Mouse (Mus musculus) heart, embryonic 16.5 days (tissue): ENCODE results near the gene Klf13. TPM values are rescaled to one million over a fixed set of nuclear protein-coding genes. Genes with fewer than 3 reads are reported as not detected.
A peak's percentile ranks its signal among the peaks of the same experiment; 100 is the strongest.

ENCODE experiments used
- ATAC-seq: fragments of 200-750 bp; cut with Nextera tagmentation; replicated peaks from 2 replicates; pipeline ENCODE4 v1.8.0; 2017; ENCODE audit warnings: moderate number of reproducible peaks; ENCODE audit not compliant: insufficient read depth, low FRiP score; ENCODE audit errors: extremely low read depth
- H3K27ac ChIP-seq: fragments of 300-500 bp; sonication (generic); 2 replicates; pipeline ENCODE4 v1.5.1; 2014; ENCODE audit warnings: mild to moderate bottlenecking, low read length, control low read depth, moderate library complexity
- H3K27me3 ChIP-seq: fragments of 300-500 bp; sonication (generic); 2 replicates; pipeline ENCODE4 v1.6.1; 2014; ENCODE audit warnings: low read length, mixed read lengths; ENCODE audit not compliant: control insufficient read depth, insufficient read depth
- H3K36me3 ChIP-seq: fragments of 300-500 bp; sonication (generic); 2 replicates; pipeline ENCODE4 v1.6.1; 2014; ENCODE audit not compliant: control insufficient read depth, insufficient read depth
- H3K4me1 ChIP-seq: fragments of 300-500 bp; sonication (generic); 2 replicates; pipeline ENCODE4 v1.6.1; 2014; ENCODE audit warnings: low read length, mixed read lengths; ENCODE audit not compliant: control insufficient read depth, insufficient read depth
- H3K4me2 ChIP-seq: fragments of 300-500 bp; sonication (generic); 2 replicates; pipeline ENCODE4 v1.6.1; 2014; ENCODE audit warnings: low read depth, mild to moderate bottlenecking, control low read depth, low read length
- H3K4me3 ChIP-seq: fragments of 300-500 bp; sonication (generic); 2 replicates; pipeline ENCODE4 v1.5.1; 2014; ENCODE audit warnings: mild to moderate bottlenecking, control low read depth, low read length
- H3K9ac ChIP-seq: fragments of 300-500 bp; sonication (generic); 2 replicates; pipeline ENCODE4 v1.6.1; 2014; ENCODE audit warnings: low read length, control low read depth
- H3K9me3 ChIP-seq: fragments of 300-500 bp; sonication (generic); replicated peaks from 2 replicates; pipeline ENCODE4 v1.6.1; 2016; ENCODE audit warnings: low read length; ENCODE audit not compliant: control insufficient read depth
- WGBS: fragments of 180-500 bp; shearing (Covaris S2); extraction: QIAGEN DNeasy Blood & Tissue Kit; methylation state at CpG from one replicate; pipeline ENCODE4 v1.1.7; 2014; 5-methylcytosine and 5-hydroxymethylcytosine counted together
- polyA plus RNA-seq: library from polyadenylated mRNA; unstranded; fragments of >200 nt; fragmentation: Nextera tagmentation; extraction: Ambion mirVana; gene quantifications from 2 replicates; pipeline ENCODE4 v1.2.1, GENCODE M21; 2015

Gene Klf13
- polyA plus RNA-seq, 1 experiment from 2014 or later, result 24.2 TPM

DNA sequence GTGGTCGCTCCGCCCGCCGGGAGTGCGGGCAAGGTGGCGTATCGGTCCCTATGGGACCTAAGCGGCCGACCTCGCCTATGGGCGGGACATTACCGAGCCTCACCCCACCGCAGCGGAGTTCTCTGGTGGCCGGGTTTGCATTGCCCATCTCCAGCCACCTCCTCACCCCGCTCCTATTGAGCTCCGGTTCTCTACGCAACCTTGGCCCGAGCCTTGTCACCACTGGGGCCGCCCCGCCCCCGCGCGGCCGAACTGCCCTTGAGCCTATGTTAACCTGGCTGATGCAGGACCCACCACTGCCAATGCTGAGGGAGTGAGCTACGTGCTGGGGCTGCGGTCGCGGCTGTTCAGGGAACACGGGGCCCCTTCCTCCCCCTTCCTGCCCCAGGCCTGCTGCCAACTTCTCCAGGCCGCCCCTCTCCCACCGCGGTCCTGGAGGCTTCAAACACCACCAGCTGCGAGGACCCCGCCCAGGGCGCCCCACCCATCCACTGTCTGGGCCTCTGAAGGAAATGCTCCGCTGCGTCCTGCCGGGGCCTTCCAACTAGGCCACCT, 759 bp upstream of the Klf13 start:
- Histone ChIP-seq H3K9me3 (no peaks in the 10 kb centered on the region), H3K4me3 (peak overlapping the region; percentile 68), H3K36me3 (no peaks in the 10 kb centered on the region), H3K9ac (peak overlapping the region; percentile 94), H3K4me1 (peaks cover 19% of the 10 kb centered on the region), H3K27me3 (no peaks in the 10 kb centered on the region), H3K27ac (peak overlapping the region; percentile 100), H3K4me2 (peak overlapping the region; percentile 90)
- under 1% methylated on average over 39 of the region's 39 CpGs for WGBS
- peak; percentile 71 for ATAC-seq

DNA sequence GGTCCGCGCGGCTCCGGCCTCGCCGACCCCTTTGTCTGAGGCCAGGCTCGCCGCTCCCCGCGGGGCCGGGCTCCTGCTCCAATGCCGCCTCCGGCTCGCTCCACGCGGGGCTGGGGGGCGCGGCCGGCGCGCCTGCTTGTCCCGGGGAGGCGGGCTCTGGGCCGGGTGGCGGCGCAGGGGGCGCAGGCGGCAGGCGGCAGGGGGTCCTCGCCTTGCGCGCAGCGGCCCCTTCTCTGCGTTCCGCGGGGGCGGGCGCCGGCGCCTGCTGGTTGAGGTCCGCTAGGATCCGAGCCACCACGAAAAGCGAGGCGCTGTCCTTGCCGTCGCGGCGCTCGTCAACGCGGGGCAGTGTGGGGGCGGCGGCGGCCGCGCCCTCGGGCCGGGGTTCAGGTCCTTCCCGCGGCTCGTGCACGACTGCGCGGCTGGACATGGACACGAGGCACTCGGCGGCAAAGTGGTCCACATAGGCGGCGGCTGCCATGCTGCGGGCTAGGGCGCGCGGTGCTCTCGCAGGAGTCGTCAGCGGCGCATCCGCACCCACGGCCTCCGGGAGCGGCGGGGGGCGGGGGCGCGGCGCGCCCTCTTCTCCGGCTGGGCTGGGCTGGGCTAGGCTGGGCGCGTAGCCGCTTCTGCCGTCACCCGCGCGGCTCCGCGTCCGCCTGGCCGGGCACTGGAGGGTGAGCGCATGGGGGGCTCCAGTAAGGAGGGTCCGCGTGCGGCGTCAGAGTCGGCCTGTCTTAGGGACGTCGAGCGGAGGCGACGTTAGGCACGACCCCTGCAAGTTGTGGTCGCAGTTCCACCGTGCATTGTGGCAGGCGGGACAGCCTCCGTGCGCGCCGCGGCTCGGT, 425 bp downstream of the Klf13 start:
- Histone ChIP-seq H3K9ac (peak overlapping the region; percentile 89), H3K4me1 (peaks cover 28% of the 10 kb centered on the region), H3K4me2 (peak overlapping the region; percentile 74), H3K27me3 (no peaks in the 10 kb centered on the region), H3K9me3 (no peaks in the 10 kb centered on the region), H3K4me3 (peak overlapping the region; percentile 68), H3K36me3 (no peaks in the 10 kb centered on the region), H3K27ac (peak overlapping the region; percentile 96)
- peak; percentile 28 for ATAC-seq
- under 1% methylated on average over 110 of the region's 121 CpGs for WGBS

DNA sequence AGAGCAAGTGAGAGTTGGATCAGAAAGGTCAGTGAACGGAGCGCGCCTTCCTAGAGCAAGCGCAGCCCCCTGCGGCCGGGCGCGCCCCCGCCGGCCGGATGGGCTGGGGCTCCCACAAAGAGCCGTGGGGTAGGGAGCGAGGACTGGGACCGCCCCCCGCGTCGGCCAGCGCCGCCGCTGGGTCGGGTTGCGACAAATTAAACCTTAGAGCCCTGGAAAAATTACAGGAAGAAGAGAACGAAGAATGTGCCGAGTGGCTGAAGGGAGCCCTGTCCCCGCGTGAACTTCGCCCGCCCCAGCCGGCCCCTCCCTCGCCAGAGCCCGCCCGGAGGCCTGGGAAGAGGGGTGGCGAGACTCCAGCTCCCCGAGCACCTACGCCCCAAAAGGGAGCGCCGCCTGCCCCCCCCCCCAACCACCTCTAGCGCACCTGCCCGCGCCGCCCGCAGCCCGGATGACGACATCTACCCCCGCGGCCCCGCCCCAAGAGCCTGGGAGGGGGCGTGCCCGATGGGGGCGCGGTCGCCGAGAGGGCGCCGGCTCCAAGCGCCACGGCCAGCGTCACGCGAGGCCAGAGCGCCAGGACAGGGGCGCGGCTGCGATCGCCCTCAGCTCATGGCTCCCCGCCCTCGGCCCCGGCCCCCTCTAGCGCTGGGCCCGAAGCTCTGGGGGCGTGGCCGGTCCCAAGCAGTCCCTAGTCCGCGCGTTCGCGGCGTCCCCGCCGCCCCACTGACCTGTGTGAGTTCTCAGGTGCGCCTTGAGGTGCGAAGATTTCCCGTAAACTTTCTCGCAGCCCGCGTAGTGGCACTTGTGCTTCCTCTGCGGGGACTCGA, 1.3 kb downstream of the Klf13 start:
- Histone ChIP-seq H3K27me3 (no peaks in the 10 kb centered on the region), H3K9ac (peak overlapping the region; percentile 89), H3K4me1 (peaks cover 28% of the 10 kb centered on the region), H3K9me3 (no peaks in the 10 kb centered on the region), H3K4me3 (peak overlapping the region; percentile 68), H3K4me2 (peak overlapping the region; percentile 74), H3K36me3 (no peaks in the 10 kb centered on the region), H3K27ac (peak overlapping the region; percentile 96)
- WGBS, result under 1% methylated on average over 61 of the region's 88 CpGs
- peak; percentile 23 for ATAC-seq

DNA sequence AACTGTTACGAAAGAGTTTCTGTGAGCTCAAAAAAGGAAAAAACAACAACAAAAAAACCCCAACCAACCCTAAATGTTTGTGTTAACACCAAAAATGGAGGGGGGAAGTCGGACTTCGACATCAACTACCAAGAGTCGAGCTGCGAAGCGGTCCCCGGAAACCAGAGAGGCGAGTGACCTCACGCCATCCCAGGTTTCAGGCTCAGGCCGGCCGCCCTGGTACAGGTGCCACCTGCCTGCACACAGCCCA, 1.8 kb downstream of the Klf13 start:
- Histone ChIP-seq H3K4me2 (peak overlapping the region; percentile 74), H3K36me3 (no peaks in the 10 kb centered on the region), H3K4me1 (peaks cover 28% of the 10 kb centered on the region), H3K27ac (peak overlapping the region; percentile 96), H3K27me3 (no peaks in the 10 kb centered on the region), H3K9me3 (no peaks in the 10 kb centered on the region), H3K4me3 (peak overlapping the region; percentile 68), H3K9ac (peak overlapping the region; percentile 89)
- WGBS, result 2% methylated on average over 11 of the region's 11 CpGs
- no peak for ATAC-seq

DNA sequence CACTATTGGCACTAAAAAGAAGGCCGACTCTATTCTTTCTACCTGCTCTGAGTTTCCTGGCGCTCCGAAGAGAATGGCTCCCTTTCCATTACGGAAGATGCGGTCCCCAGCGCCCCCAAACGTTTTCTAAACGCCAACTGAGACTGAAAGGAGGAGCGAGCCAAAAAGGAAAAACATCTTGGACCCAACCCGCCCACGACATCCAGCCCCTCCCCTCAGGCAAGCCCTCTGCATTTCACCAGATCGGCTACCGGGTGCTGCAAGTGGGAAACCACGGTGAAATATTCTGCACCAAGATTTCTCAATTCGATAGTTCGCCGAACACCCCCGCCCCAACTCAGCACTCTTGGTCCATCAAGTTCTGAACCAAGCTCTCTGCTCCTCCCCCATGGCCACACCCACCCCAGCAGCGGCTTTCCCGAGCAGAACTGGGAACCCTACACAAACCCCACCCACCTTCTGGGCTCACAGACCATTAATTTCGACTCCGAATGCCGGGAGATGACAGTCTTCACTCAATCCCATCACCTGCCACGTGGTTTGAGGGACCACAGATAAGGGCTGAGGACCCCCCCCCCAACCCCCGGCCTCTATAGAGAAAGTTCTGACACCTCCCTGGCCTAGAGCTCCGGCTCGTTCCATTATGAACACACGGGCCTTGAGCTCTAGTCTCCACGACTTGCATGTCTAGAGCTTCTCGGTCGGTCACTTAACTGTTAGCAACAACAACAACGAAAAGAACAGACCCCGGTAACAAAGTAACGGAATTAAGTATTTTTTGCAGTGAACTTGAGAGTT, 2.3 kb downstream of the Klf13 start:
- Histone ChIP-seq H3K9ac (peak overlapping the region; percentile 89), H3K4me1 (peaks cover 28% of the 10 kb centered on the region), H3K9me3 (no peaks in the 10 kb centered on the region), H3K27me3 (no peaks in the 10 kb centered on the region), H3K4me2 (peak overlapping the region; percentile 74), H3K27ac (peak overlapping the region; percentile 96), H3K4me3 (peak overlapping the region; percentile 68), H3K36me3 (no peaks in the 10 kb centered on the region)
- WGBS, result 2% methylated on average over 34 of the region's 34 CpGs
- ATAC-seq, result no peak

DNA sequence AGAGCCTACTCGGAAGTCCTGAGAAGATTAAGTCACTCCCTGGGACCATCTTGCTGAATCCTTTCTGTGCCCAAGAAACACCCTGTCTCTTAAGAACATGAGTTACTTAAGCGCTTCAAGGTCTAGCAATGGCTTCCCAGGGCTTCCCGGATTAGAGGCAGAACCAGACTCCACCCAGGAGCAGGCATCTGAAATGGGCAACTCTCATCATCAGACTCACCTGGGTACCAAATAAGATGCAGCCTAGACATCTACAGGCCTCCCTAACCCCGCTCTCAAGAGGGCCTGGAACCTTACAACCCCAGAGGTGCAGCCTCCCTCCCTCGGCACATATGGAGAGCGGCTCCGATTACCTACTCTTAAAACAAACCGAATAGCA, 2.9 kb downstream of the Klf13 start:
- Histone ChIP-seq H3K4me3 (peak overlapping the region; percentile 68), H3K9ac (peak overlapping the region; percentile 55; the same call in 1 of the 2 replicates), H3K9me3 (no peaks in the 10 kb centered on the region), H3K36me3 (no peaks in the 10 kb centered on the region), H3K4me1 (peaks cover 28% of the 10 kb centered on the region), H3K27me3 (no peaks in the 10 kb centered on the region), H3K27ac (peak overlapping the region; percentile 1; the same call in 1 of the 2 replicates), H3K4me2 (peak overlapping the region; percentile 74)
- ATAC-seq, result no peak
- WGBS, result 36% methylated on average over 8 of the region's 8 CpGs

DNA sequence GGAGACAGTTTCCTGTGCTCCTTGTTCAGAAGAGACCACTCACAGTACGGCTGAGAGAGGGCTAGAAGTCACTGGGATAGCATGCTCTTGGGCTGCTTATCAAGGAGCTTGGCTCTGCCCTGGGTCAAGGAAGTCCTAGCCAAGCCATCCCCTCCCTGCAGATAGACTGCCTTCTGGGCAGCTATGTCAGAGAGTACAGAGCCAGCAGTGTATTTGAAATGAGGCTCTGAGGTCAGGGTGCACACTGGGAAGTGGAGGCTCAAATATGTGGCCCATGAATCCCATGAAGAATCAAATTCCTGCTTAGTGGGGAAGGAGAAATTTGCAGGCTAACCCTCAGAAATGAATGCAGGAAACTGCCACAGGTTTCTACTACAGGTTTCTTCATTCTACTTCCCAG, 4.2 kb downstream of the Klf13 start:
- Histone ChIP-seq H3K27ac (no peak overlapping the region), H3K27me3 (no peaks in the 10 kb centered on the region), H3K9me3 (no peaks in the 10 kb centered on the region), H3K36me3 (no peaks in the 10 kb centered on the region), H3K4me1 (peaks cover 26% of the 10 kb centered on the region), H3K9ac (no peak overlapping the region), H3K4me3 (no peak overlapping the region), H3K4me2 (no peak overlapping the region; the same call in 1 of the 2 replicates)
- ATAC-seq, result no peak
- WGBS, result 36% methylated on average over 1 of the region's 1 CpGs

DNA sequence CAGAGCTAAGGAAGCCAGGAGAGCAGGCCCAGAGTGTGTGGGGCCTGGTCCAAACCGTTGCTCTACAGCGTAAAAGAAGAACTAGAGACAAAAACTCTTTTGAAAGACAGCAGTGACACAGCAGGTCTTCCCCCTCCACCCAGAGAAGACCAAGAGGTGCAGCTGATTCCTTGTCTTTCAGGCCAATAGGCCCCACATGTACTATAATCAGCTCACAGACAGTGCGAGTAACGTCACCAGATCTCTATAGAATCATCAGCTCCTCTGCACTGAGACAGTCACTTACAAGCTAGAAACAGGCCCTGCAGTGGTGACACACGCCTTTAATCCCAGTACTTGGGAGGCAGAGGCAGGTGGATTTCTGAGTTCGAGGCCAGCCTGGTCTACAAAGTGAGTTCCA, 4.8 kb downstream of the Klf13 start:
- no peak overlapping the region for H3K27ac ChIP-seq
- no peaks in the 10 kb centered on the region for H3K9me3 ChIP-seq
- H3K4me1 ChIP-seq, result peaks cover 31% of the 10 kb centered on the region
- H3K36me3 ChIP-seq, result no peaks in the 10 kb centered on the region
- no peaks in the 10 kb centered on the region for H3K27me3 ChIP-seq
- 0 out of 2 replicates have a peak overlapping the region, but pooled peaks have one; percentile 11 for H3K9ac ChIP-seq
- no peak for ATAC-seq
- no peak overlapping the region for H3K4me3 ChIP-seq
- whole genome bisulfite sequencing, result 75% methylated on average over 6 of the region's 6 CpGs
- no peak overlapping the region for H3K4me2 ChIP-seq
